In genomic region chr17:28141771-28142699, GRCm38 (mm10) we compare ENCODE assay signal across 8 mouse cellular contexts. TPM values are rescaled to one million over a fixed set of nuclear protein-coding genes. Genes with fewer than 3 reads are reported as not detected.
DNase-seq lines count a peak whose midpoint lies in the region; ATAC-seq and TF ChIP-seq lines count a peak whose summit lies in the region.

Gene Scube3 (plus strand): TSS chr17:28142141.

- H3K4me3 ChIP-seq in lung, embryonic 15.5 days: peak within 1 kb of the TSS; percentile 61
- H3K4me3 ChIP-seq in bone marrow macrophage, adult 2 months (ENCODE audit: insufficient read depth, low read length): peak within 1 kb of the TSS; percentile 48
- H3K4me3 ChIP-seq in liver, embryonic 15.5 days (replicated peaks): peak within 1 kb of the TSS; percentile 45
- peak within 1 kb of the TSS; percentile 59 for H3K4me3 ChIP-seq in stomach, postnatal 0 days (ENCODE audit: low read depth, low read length)

- WGBS in lung, embryonic 15.5 days: 2% methylated on average over 83 of the region's 97 CpGs
- under 1% methylated on average over 86 of the region's 97 CpGs for WGBS in liver, embryonic 15.5 days (ENCODE audit: insufficient replicate concordance)
- WGBS in stomach, postnatal 0 days: under 1% methylated on average over 52 of the region's 97 CpGs

- H3K4me2 ChIP-seq in lung, embryonic 15.5 days: peak within 1 kb of the TSS; percentile 100
- peak within 1 kb of the TSS; percentile 76 for H3K4me2 ChIP-seq in liver, embryonic 15.5 days
- peak within 1 kb of the TSS; percentile 99 for H3K4me2 ChIP-seq in stomach, postnatal 0 days (replicated peaks; ENCODE audit: low read depth)

- TF ChIP-seq EP300 in stomach, postnatal 0 days (optimal IDR thresholded peaks at IDR 0.05): no peak

- H3K4me1 ChIP-seq in lung, embryonic 15.5 days: peaks cover 53% of the 10 kb centered on the region
- no peaks in the 10 kb centered on the region for H3K4me1 ChIP-seq in bone marrow macrophage, adult 2 months (ENCODE audit: control insufficient read depth, insufficient read depth, low read length)
- H3K4me1 ChIP-seq in liver, embryonic 15.5 days (replicated peaks): peaks cover 24% of the 10 kb centered on the region
- H3K4me1 ChIP-seq in stomach, postnatal 0 days (replicated peaks; ENCODE audit: control insufficient read depth, insufficient read depth): peaks cover 5% of the 10 kb centered on the region; the same call in 1 of the 2 replicates

- ATAC-seq in lung, embryonic 15.5 days (ENCODE audit: borderline replicate concordance, extremely low read depth, low FRiP score, low TSS enrichment): peak; percentile 24; the same call in 1 of the 2 replicates
- no peak; the same call in 1 of the 2 replicates for ATAC-seq in liver, embryonic 15.5 days (ENCODE audit: insufficient read depth)
- no peak; the same call in 1 of the 2 replicates for ATAC-seq in stomach, postnatal 0 days (ENCODE audit: low FRiP score, low TSS enrichment)

- TF ChIP-seq CTCF in bone marrow macrophage, adult 2 months (IDR thresholded peaks at IDR 0.05; ENCODE audit: low read depth, low read length): no peak
- peak; percentile 13; the same call in 1 of the 2 replicates for TF ChIP-seq CTCF in stomach, postnatal 0 days (IDR thresholded peaks at IDR 0.05; ENCODE audit: low read depth)

- peaks cover 73% of the 10 kb centered on the region for H3K27me3 ChIP-seq in lung, embryonic 15.5 days
- H3K27me3 ChIP-seq in liver, embryonic 15.5 days: peaks cover 92% of the 10 kb centered on the region
- peaks cover 2% of the 10 kb centered on the region; the same call in 1 of the 2 replicates for H3K27me3 ChIP-seq in stomach, postnatal 0 days (ENCODE audit: control insufficient read depth, insufficient read depth, low read length)

- DNase-seq in lung, postnatal 4 days: no peak
- peak; percentile 13 for DNase-seq in heart, postnatal 4 days
- DNase-seq in stomach, postnatal 0 days (ENCODE audit: low spot score): peak; percentile 41
- no peak for DNase-seq in right cerebral cortex, postnatal 25 days
- no peak for DNase-seq in gastrocnemius, adult 8-10 months (ENCODE audit: low spot score in 2 of 2)

- H3K27ac ChIP-seq in lung, embryonic 15.5 days: no peak within 1 kb of the TSS
- H3K27ac ChIP-seq in bone marrow macrophage, adult 2 months (ENCODE audit: insufficient read depth, low read depth, low read length): no peak within 1 kb of the TSS
- no peak within 1 kb of the TSS for H3K27ac ChIP-seq in liver, embryonic 15.5 days (replicated peaks)
- H3K27ac ChIP-seq in stomach, postnatal 0 days (replicated peaks): no peak within 1 kb of the TSS

- peak within 1 kb of the TSS; percentile 50 for H3K9ac ChIP-seq in lung, embryonic 15.5 days
- H3K9ac ChIP-seq in liver, embryonic 15.5 days: no peak within 1 kb of the TSS
- H3K9ac ChIP-seq in stomach, postnatal 0 days (ENCODE audit: low read length): peak within 1 kb of the TSS; percentile 52

- H3K36me3 ChIP-seq in lung, embryonic 15.5 days: no peaks in the 10 kb centered on the region
- no peaks in the 10 kb centered on the region for H3K36me3 ChIP-seq in liver, embryonic 15.5 days (replicated peaks)
- no peaks in the 10 kb centered on the region for H3K36me3 ChIP-seq in stomach, postnatal 0 days (ENCODE audit: control insufficient read depth, insufficient read depth, low read length)

- H3K9me3 ChIP-seq in lung, embryonic 15.5 days: no peaks in the 10 kb centered on the region
- no peaks in the 10 kb centered on the region for H3K9me3 ChIP-seq in liver, embryonic 15.5 days (replicated peaks)
- no peaks in the 10 kb centered on the region for H3K9me3 ChIP-seq in stomach, postnatal 0 days (ENCODE audit: control insufficient read depth, low read length)

- no peak for TF ChIP-seq POLR2A in bone marrow macrophage, adult 2 months (IDR thresholded peaks at IDR 0.05; ENCODE audit: borderline replicate concordance, low read depth, low read length)

RNA-seq across cellular contexts. Expression of gene Scube3, which starts in this region (rescaled TPM):
- polyA plus RNA-seq in lung, embryonic 15.5 days (2015; fragmentation: Nextera tagmentation; extraction: Ambion mirVana): 1.7 and 1.8 TPM in 2 replicates
- polyA plus RNA-seq in bone marrow macrophage, adult 2 months (2012; ENCODE audit: insufficient read depth, insufficient read length, missing spikeins): 0.11 TPM in 1 of 2 replicates, not detected in the other
- 1 to 10 TPM; 1.1 to 1.4 TPM for total RNA-seq in heart, postnatal 4 days (2021)
- 0.18 and 0.25 TPM in 2 replicates for polyA plus RNA-seq in liver, embryonic 15.5 days (2015; fragmentation: Nextera tagmentation; extraction: Ambion mirVana)
- 0.48 and 0.64 TPM in 2 replicates for polyA plus RNA-seq in stomach, postnatal 0 days (2015; fragmentation: Nextera tagmentation; extraction: Ambion mirVana)
- total RNA-seq in gastrocnemius, adult 8-10 months (2022): under 1 TPM; 0.05 to 0.46 (median 0.30) TPM

Comparison
In these comparisons a context has a peak if more than half of its experiments do, and no peak if none do; other contexts are left out.
1. Peak in DNase-seq, H3K4me3 ChIP-seq, H3K9ac ChIP-seq and H3K4me2 ChIP-seq in stomach, postnatal 0 days; RNA of the gene not detected or under 1 TPM.